Mouse (Mus musculus) midbrain, embryonic 15.5 days (tissue): ENCODE measurements around the gene Ptprg. TPM values are rescaled to one million over a fixed set of nuclear protein-coding genes. Genes with fewer than 3 reads are reported as not detected.

Source experiments
- ATAC-seq: fragments of 200-750 bp; cut with Nextera tagmentation; replicated peaks from 2 replicates; pipeline ENCODE4 v1.8.0; 2017; ENCODE audit warnings: moderate TSS enrichment
- H3K27ac ChIP-seq: fragments of 300-500 bp; sonication (generic); 2 replicates; pipeline ENCODE4 v1.5.1; 2015; ENCODE audit warnings: mild to moderate bottlenecking, inconsistent platforms
- H3K27me3 ChIP-seq: fragments of 300-500 bp; sonication (generic); replicated peaks from 2 replicates; pipeline ENCODE4 v1.6.1; 2015; ENCODE audit warnings: inconsistent platforms
- H3K36me3 ChIP-seq: fragments of 300-500 bp; sonication (generic); replicated peaks from 2 replicates; pipeline ENCODE4 v1.6.1; 2015; ENCODE audit warnings: inconsistent platforms
- H3K4me1 ChIP-seq: fragments of 300-500 bp; sonication (generic); 2 replicates; pipeline ENCODE4 v1.6.1; 2015; ENCODE audit warnings: inconsistent platforms
- H3K4me2 ChIP-seq: fragments of 300-500 bp; sonication (generic); 2 replicates; pipeline ENCODE4 v1.6.1; 2015; ENCODE audit warnings: inconsistent platforms, mild to moderate bottlenecking, moderate library complexity
- H3K4me3 ChIP-seq: fragments of 300-500 bp; sonication (generic); 2 replicates; pipeline ENCODE4 v1.5.1; 2015; ENCODE audit warnings: mild to moderate bottlenecking, inconsistent platforms
- H3K9ac ChIP-seq: fragments of 300-500 bp; sonication (generic); 2 replicates; pipeline ENCODE4 v1.6.1; 2015; ENCODE audit warnings: mild to moderate bottlenecking, inconsistent platforms
- H3K9me3 ChIP-seq: fragments of 300-500 bp; sonication (generic); 2 replicates; pipeline ENCODE4 v1.6.1; 2016; ENCODE audit warnings: inconsistent platforms
- WGBS: fragments of 180-500 bp; shearing (Covaris S2); methylation state at CpG from one replicate; pipeline ENCODE4 v1.1.7; 2015; ENCODE audit warnings: mixed read lengths; 5-methylcytosine and 5-hydroxymethylcytosine counted together
- polyA plus RNA-seq: library from polyadenylated mRNA; unstranded; fragments of >200 nt; fragmentation: Nextera tagmentation; extraction: Ambion mirVana; gene quantifications from 2 replicates; pipeline ENCODE4 v1.2.1, GENCODE M21; 2015

The Ptprg gene
- polyA plus RNA-seq, 1 experiment from 2014 or later = 43.3 TPM

DNA sequence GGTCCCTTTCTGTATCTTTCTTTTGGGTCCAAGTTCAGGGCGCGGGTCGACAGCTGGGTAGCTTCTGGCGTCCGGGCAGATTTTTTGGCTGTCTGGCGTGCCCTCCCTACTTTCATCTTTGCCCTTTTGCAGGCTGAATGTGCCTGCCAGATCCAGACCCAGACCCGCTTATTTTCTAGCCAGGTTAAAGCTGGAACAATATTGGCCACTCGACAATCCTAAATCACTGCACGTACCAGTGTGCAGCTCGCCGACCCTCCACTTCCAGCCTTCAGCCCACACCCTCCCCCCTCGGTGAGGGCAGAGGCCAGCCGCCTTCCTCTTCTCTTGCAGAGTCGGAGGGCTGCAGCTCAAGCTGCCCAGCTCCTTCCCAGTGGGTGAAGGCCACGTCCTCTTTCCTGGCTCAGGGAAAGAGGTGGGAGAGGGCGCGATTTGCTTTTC is 1.7 kb downstream of the Ptprg start:
- Histone ChIP-seq H3K27me3 (no peaks in the 10 kb centered on the region), H3K4me2 (peak overlapping the region; percentile 66), H3K9ac (peak overlapping the region; percentile 88), H3K9me3 (no peaks in the 10 kb centered on the region), H3K4me1 (peaks cover 20% of the 10 kb centered on the region), H3K36me3 (no peaks in the 10 kb centered on the region), H3K4me3 (peak overlapping the region; percentile 72), H3K27ac (peak overlapping the region; percentile 94)
- WGBS = under 1% methylated on average over 17 of the region's 17 CpGs
- peak; percentile 16; the same call in 1 of the 2 replicates for ATAC-seq

DNA sequence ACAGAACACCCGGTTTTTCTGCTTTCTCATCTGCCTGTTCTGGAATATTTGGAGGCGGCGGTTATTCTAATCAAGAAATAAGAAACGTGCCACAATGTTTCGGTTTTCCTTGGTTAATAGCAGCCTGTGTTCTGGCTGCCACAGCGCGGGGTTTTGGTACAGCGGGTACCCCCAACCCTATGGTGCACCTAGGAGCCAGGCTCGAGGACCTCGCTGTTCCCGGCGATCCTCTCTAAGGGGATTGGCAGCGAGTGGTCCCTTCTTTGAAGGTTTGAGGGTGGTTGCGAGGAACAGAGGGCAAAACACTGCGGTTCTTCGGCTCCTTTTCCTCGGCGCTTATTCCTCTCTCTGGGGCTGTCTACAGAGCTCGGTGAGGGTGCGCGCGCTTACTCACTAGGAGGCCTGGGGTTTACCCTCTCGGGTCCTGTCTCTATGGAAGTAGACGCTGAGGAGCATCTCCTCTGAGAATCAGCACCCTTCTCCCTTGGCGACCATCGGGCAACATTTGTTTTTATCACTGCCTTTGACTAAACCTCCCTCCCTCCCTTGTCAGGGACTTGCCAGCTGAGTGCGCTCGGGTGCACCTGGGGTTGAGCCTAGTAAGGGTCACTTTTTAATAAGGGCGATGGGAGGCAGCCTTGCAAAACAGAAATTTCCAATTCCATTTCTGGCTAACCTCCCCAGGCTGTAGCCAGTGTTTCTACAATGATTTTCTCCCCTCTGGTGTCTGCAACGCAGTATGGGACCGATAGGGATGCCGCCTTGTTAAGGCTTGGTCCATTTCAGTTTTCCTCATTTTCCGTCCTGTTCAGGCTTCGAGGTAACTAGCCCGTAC is 2.4 kb downstream of the Ptprg start:
- Histone ChIP-seq H3K36me3 (no peaks in the 10 kb centered on the region), H3K27me3 (no peaks in the 10 kb centered on the region), H3K9me3 (no peaks in the 10 kb centered on the region), H3K4me3 (peak overlapping the region; percentile 72), H3K4me2 (peak overlapping the region; percentile 66), H3K27ac (peak overlapping the region; percentile 94), H3K4me1 (peaks cover 20% of the 10 kb centered on the region), H3K9ac (peak overlapping the region; percentile 88)
- WGBS = under 1% methylated on average over 35 of the region's 35 CpGs
- ATAC-seq = no peak

DNA sequence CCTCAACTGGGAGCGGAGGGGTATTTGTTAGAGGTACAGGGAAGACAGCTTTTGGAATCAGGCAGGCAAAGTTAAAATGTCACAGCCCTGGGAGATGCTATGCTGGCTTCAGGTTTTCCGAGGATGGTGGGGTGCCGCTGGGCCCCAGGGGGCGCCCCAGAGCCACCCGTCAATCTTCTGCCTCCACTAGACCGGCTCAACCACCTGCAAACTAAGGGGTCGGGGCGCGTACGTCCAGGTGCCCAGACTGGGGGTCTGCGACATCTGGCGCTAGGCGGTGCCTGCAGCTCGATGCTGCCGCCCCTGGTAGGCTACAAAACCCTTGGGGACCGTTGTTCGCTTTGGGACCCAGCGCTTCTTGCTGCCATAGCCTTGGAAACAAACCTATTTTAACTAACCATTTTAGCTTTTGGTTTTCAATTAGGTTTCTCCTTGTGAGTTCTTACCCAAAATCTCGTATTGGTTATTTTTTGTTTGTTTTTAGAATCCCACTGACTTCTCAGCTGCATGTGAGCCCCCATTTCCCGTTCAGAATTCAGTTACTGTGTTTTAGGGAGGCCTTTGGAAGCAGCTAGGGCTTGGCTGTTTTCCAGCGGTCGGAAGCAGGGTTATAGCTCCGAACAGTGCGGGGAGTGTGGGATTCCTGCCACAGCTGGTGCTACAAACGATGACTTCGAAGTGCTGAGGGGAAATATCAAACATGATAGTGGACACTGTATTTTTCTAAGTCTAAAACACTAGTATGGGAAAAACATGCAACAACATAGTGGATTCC is 3.2 kb downstream of the Ptprg start:
- peak; percentile 17; the same call in 1 of the 2 replicates for ATAC-seq
- peak overlapping the region; percentile 66 for H3K4me2 ChIP-seq
- no peaks in the 10 kb centered on the region for H3K9me3 ChIP-seq
- H3K4me1 ChIP-seq = peaks cover 20% of the 10 kb centered on the region
- H3K27me3 ChIP-seq = no peaks in the 10 kb centered on the region
- peak overlapping the region; percentile 88 for H3K9ac ChIP-seq
- WGBS = 6% methylated on average over 26 of the region's 26 CpGs
- H3K36me3 ChIP-seq = no peaks in the 10 kb centered on the region
- H3K27ac ChIP-seq = peak overlapping the region; percentile 94
- peak overlapping the region; percentile 72 for H3K4me3 ChIP-seq

DNA sequence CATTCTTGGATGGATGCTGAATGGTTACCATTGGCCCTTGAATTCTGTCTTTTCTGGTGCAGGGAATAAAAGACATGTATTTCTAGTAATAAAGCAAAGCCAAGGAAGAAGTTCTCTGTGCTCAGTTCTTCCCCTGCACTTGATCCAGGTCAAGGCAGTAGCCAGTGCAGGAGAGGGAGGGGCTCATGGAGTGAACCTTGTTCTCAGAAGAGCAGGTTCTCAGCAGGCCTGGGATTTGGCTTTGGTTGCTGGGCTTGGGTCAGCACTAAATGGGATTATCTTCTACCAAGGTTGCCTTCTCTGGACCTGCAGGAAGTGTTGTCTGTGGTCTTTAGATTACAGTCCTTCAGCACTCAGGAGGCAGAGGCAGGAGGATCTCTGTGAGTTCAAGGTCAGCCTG is 5.2 kb downstream of the Ptprg start:
- H3K36me3 ChIP-seq = no peaks in the 10 kb centered on the region
- H3K27me3 ChIP-seq = no peaks in the 10 kb centered on the region
- peaks cover 16% of the 10 kb centered on the region for H3K4me1 ChIP-seq
- no peak for ATAC-seq
- H3K27ac ChIP-seq = no peak overlapping the region
- no peaks in the 10 kb centered on the region for H3K9me3 ChIP-seq
- H3K9ac ChIP-seq = no peak overlapping the region
- no peak overlapping the region for H3K4me3 ChIP-seq
- peak overlapping the region; percentile 66; the same call in 1 of the 2 replicates for H3K4me2 ChIP-seq

DNA sequence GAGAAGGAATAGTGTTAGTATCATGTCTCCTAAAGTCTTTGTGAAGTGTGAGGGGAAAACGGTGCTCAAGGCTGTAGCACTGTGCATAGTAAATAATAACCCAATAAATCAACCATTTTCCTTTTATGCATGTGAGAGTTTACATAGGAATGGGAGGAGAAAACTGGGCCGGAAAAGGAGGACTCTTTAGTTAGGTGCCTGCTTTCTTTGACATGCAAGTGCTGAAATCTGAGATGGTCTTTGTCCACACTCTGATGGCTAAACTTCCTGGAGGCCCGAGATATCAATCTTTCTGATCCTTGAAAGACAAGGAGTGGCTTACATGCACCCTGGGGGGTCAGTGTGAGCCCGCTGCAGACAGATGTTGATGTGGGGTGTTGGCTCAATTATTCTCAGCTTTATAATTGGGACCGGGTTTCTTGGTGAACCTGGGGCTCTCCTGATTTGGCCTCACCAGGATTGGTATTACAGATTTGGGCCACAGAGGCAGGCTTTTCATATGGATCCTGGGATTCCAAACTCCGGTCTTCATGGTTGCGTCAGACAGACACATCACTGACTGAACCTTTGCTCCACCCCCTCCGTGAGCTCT is 7.4 kb downstream of the Ptprg start:
- 76% methylated on average over 8 of the region's 8 CpGs for WGBS
- no peak for ATAC-seq
- H3K9ac ChIP-seq = no peak overlapping the region

DNA sequence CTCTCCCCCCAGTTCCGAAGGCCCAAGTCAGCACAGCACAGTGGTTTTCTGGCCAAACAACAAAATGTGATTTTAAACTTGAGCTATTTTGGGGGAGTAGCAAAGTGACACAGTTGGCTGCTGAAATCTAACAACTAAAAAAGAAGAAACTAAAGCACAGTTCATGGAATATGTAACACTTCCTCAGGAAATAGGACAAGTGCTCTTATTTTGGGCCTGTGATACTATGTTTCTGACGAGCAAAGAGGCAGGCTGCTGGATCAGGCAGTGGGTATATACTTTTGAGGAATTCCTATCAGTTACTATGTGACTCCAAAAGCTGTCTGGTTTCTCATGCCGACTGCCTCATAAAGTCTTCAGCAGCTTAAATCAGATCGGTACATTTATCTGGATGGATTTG is 8.1 kb downstream of the Ptprg start:
- Histone ChIP-seq H3K27me3 (no peaks in the 10 kb centered on the region), H3K36me3 (no peaks in the 10 kb centered on the region), H3K4me2 (no peak overlapping the region), H3K4me1 (peaks cover 15% of the 10 kb centered on the region), H3K9me3 (no peaks in the 10 kb centered on the region), H3K9ac (no peak overlapping the region), H3K27ac (no peak overlapping the region), H3K4me3 (no peak overlapping the region)
- WGBS = 88% methylated on average over 4 of the region's 4 CpGs
- ATAC-seq = no peak

More for the DNA sequence above, 7.4 kb downstream of the Ptprg start:
- no peak overlapping the region for H3K4me3 ChIP-seq
- no peaks in the 10 kb centered on the region for H3K36me3 ChIP-seq
- H3K4me2 ChIP-seq = no peak overlapping the region
- H3K27me3 ChIP-seq = no peaks in the 10 kb centered on the region
- peaks cover 16% of the 10 kb centered on the region for H3K4me1 ChIP-seq
- H3K9me3 ChIP-seq = no peaks in the 10 kb centered on the region
- H3K27ac ChIP-seq = no peak overlapping the region

DNA sequence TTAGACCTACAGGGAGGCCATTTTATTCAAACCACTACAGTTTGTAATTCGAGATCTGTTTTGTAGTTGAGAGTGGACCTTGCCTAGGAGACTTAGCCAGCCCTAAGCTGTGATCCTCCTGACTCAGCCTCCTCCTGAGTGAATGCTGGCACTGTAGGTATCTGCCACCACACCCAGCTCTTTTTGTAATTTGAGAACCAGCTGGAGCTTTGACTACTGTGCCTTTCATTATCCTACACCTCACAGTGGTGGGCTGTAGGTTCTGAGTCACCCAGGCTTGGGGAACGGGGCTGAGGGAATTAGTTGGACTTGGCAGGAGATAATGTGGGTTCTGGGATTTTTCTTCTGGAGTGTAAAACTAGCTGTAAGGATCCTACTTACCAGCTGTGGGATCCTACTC is 9.5 kb downstream of the Ptprg start:
- H3K9ac ChIP-seq = no peak overlapping the region
- H3K4me3 ChIP-seq = no peak overlapping the region
- no peaks in the 10 kb centered on the region for H3K27me3 ChIP-seq
- H3K36me3 ChIP-seq = no peaks in the 10 kb centered on the region
- H3K27ac ChIP-seq = no peak overlapping the region
- H3K4me2 ChIP-seq = no peak overlapping the region
- H3K9me3 ChIP-seq = no peaks in the 10 kb centered on the region
- 92% methylated on average over 2 of the region's 2 CpGs for WGBS
- H3K4me1 ChIP-seq = peaks cover 3% of the 10 kb centered on the region; the same call in 1 of the 2 replicates
- ATAC-seq = no peak

DNA sequence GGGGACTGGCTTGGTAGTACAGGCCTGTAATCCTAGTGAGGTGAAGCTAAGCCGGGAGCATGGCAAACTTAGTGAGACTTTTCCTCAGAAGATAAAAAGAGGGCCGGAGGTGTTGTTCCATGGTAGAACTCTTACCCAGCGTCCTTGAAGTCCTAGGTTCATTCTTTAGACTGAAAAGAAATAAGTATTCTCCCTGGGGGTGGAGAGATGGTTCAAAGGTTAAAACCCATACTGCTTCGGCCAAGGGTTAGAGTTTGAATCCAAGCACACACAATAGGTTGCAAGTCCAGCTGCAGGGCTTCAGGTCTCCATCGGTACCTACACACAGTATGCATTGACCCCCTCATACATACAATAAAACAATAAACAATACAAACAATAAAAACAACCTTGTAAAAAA is 10.3 kb downstream of the Ptprg start:
- Histone ChIP-seq H3K9ac (no peak overlapping the region), H3K9me3 (no peaks in the 10 kb centered on the region), H3K27ac (no peak overlapping the region), H3K4me1 (no peaks in the 10 kb centered on the region), H3K36me3 (no peaks in the 10 kb centered on the region), H3K4me2 (no peak overlapping the region), H3K4me3 (no peak overlapping the region), H3K27me3 (no peaks in the 10 kb centered on the region)
- no peak for ATAC-seq
- WGBS = 87% methylated on average over 5 of the region's 5 CpGs

DNA sequence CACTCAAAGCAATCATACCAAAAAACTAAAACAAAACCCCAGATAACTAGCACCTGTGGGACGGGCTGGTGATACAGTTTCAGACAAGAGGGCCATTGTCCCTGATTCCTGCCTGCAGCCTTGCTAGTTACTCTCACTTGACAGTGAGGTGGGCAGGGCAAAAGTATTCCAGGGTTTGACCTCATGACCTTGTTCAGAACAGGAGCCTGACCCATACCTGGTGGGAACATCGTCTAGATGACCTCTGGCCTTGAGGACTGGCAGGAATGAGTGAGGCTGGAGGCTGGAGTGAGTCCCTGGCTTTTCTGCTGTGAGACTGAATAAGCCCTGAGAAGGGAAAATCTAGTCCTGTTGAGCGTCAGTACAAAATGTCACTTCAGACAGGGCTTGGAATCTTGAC is 11.1 kb downstream of the Ptprg start:
- no peak for ATAC-seq
- Histone ChIP-seq H3K9ac (no peak overlapping the region), H3K4me3 (no peak overlapping the region), H3K36me3 (no peaks in the 10 kb centered on the region), H3K9me3 (no peaks in the 10 kb centered on the region), H3K27ac (no peak overlapping the region), H3K27me3 (no peaks in the 10 kb centered on the region), H3K4me1 (no peaks in the 10 kb centered on the region), H3K4me2 (no peak overlapping the region)
- WGBS = 91% methylated on average over 3 of the region's 3 CpGs

DNA sequence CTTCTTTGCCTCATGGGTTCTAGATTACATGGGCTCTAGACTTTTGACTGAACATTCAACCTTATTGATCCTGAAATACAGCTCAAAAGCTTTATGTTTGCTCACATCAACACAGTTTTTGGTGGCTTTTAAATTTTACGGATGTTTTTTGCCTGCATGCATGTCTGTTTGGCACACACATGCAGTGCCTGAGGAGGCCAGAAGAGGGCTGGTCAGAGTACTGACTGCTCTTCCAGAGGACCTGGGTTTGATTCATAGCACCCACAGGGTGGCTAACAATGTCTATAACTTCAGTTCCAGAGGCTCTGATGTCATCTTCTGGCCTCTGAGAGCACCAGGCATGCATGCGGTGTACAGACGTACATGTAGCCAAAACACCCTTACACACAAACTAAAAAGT is 12.0 kb downstream of the Ptprg start:
- Histone ChIP-seq H3K27ac (no peak overlapping the region), H3K9ac (no peak overlapping the region), H3K27me3 (no peaks in the 10 kb centered on the region), H3K4me3 (no peak overlapping the region), H3K9me3 (no peaks in the 10 kb centered on the region), H3K4me2 (no peak overlapping the region), H3K36me3 (no peaks in the 10 kb centered on the region), H3K4me1 (no peaks in the 10 kb centered on the region)
- ATAC-seq = no peak
- WGBS = 99% methylated on average over 3 of the region's 3 CpGs

DNA sequence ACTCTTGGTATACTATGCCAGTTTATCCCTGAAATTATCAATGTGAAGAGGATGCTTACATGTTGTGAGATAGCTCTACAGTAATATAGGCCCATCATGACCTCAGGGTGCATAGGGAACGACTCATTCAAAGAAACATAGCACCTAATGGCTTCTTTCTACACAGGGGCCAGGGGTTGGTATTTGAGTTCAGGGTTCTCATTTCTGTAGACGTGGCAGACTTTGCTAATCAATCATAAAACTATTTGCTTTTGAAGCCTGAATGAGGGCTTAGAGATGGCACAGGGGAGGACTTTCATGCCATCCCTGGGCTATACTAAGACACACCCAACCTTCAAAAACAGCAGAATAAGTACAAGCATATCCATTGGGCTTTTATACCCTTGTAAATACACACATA is 16.4 kb downstream of the Ptprg start:
- H3K9ac ChIP-seq = no peak overlapping the region
- H3K4me2 ChIP-seq = no peak overlapping the region
- H3K27ac ChIP-seq = no peak overlapping the region
- no peaks in the 10 kb centered on the region for H3K27me3 ChIP-seq
- H3K4me3 ChIP-seq = no peak overlapping the region
- H3K36me3 ChIP-seq = no peaks in the 10 kb centered on the region
- 79% methylated on average over 2 of the region's 2 CpGs for WGBS
- H3K4me1 ChIP-seq = peaks cover 3% of the 10 kb centered on the region; the same call in 1 of the 2 replicates
- ATAC-seq = no peak
- no peaks in the 10 kb centered on the region for H3K9me3 ChIP-seq

DNA sequence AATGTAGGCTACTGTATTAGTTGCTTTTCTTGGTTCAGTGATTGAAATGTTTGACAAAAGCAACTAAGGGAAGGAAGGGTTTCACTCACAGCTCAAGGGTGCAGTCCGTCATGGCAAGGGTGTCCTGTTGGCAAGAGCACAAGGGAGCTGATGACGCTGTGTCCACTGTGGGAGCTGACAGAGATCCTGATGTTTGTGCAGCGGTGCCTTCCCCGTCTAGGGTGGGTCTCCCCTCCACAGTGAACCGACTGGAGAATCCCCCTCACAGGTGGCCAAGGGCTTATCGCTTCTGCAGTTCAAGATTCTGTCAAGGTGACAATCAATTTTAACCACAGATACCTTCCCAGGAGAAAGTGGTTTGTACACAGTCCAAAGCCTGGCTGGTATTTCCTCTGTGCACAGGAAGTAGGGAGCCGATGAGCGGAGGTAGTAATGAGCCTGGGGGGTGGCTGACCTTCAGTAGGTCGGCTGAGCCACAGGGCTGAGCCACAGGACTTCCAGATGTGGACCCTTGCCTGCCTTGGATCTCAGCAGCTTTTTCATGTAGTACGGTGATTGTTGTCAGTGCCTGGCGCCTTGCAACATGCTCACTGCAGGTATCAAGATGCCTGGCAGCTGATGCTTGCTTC is 18.5 kb downstream of the Ptprg start:
- Histone ChIP-seq H3K4me3 (no peak overlapping the region), H3K4me2 (no peak overlapping the region), H3K36me3 (no peaks in the 10 kb centered on the region), H3K27ac (no peak overlapping the region), H3K27me3 (no peaks in the 10 kb centered on the region), H3K9me3 (no peaks in the 10 kb centered on the region), H3K9ac (no peak overlapping the region), H3K4me1 (peaks cover 3% of the 10 kb centered on the region; the same call in 1 of the 2 replicates)
- 78% methylated on average over 11 of the region's 11 CpGs for WGBS
- ATAC-seq = no peak
